Mouse (Mus musculus) cerebellum, adult (tissue): ENCODE measurements around the gene Vps54.
A peak's percentile ranks its signal among the peaks of the same experiment; 100 is the strongest.

Experiments used
- ATAC-seq: cut with Nextera tagmentation; 2 replicates; pipeline ENCODE4 v1.9.2; 2017; ENCODE audit warnings: mild to moderate bottlenecking, moderate library complexity, mixed read lengths; ENCODE audit not compliant: insufficient number of reproducible peaks, low FRiP score, low TSS enrichment

Vps54 gene

GRCm38 (mm10) chr11:21328141-21328540 is 89.1 kb downstream of the Vps54 start:
- ATAC-seq: no peak

GRCm38 (mm10) chr11:21332639-21333295 is 93.7 kb downstream of the Vps54 start:
- no peak for ATAC-seq

DNA sequence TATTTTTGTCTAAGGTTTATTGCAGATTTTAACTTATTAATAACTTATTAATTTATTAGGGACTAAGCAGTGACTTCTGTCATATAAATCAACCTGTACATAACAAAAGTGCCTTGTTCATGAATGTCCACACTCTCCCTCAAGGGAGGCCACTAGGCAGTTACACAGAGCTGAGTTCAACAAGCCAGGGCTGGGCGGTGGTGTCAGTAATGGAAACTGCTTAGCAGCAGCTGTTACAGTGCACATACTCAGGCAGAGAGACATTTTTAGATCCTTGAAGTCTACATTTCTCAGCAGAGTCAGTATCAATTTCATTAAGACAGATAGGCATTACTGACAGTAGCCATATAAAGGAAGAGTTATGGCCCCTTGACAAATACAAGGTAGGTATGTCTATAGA is 98.8 kb downstream of the Vps54 start:
- ATAC-seq: no peak

- ATAC-seq: no peak
Observed at GRCm38 (mm10) chr11:21339088-21339487, 100.0 kb downstream of the Vps54 start.

- ATAC-seq: no peak
Observed at GRCm38 (mm10) chr11:21343490-21343889, 104.4 kb downstream of the Vps54 start.

- ATAC-seq: no peak
Observed at GRCm38 (mm10) chr11:21346020-21346419, 106.9 kb downstream of the Vps54 start.

DNA sequence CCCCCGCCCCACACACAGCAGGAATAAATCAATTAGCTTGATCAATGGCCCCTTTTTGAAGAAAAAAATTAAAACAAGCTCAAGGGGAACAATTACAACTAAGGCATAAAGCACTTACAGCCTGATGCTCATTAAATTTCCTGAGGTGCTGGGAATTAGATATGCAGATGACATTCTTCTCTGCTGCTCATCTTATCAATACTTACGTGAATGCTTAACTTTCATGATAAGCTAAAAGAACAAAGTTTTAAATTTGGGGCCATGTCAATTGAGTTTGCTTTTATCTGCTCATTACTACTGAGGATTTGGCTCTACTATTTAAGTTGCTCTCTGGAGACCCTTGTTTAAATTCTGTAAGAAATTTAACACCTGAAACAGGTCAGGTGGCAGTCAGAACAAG is 109.8 kb downstream of the Vps54 start:
- no peak for ATAC-seq

GRCm38 (mm10) chr11:21351296-21351695 is 112.2 kb downstream of the Vps54 start:
- no peak for ATAC-seq

GRCm38 (mm10) chr11:21363144-21363940 is 124.3 kb downstream of the Vps54 start:
- ATAC-seq: no peak

- ATAC-seq: no peak
Observed at GRCm38 (mm10) chr11:21368466-21368865, 129.4 kb downstream of the Vps54 start.

GRCm38 (mm10) chr11:21369248-21370016 is 130.4 kb downstream of the Vps54 start:
- ATAC-seq: no peak

GRCm38 (mm10) chr11:21370399-21371121 is 131.5 kb downstream of the Vps54 start:
- ATAC-seq: peak; percentile 69
